Mouse (Mus musculus) CD4-positive naive resting alpha-beta T cell, adult 76 days (primary cell): ENCODE measurements around the gene Smyd5. TPM values are rescaled to one million over a fixed set of nuclear protein-coding genes. Genes with fewer than 3 reads are reported as not detected.

Source experiments
- total RNA-seq: library from RNA; stranded (reverse); gene quantifications from one replicate; pipeline ENCODE4 v1.2.4, GENCODE M21; 2023

The Smyd5 gene
- 46.2 TPM for total RNA-seq

DNA sequence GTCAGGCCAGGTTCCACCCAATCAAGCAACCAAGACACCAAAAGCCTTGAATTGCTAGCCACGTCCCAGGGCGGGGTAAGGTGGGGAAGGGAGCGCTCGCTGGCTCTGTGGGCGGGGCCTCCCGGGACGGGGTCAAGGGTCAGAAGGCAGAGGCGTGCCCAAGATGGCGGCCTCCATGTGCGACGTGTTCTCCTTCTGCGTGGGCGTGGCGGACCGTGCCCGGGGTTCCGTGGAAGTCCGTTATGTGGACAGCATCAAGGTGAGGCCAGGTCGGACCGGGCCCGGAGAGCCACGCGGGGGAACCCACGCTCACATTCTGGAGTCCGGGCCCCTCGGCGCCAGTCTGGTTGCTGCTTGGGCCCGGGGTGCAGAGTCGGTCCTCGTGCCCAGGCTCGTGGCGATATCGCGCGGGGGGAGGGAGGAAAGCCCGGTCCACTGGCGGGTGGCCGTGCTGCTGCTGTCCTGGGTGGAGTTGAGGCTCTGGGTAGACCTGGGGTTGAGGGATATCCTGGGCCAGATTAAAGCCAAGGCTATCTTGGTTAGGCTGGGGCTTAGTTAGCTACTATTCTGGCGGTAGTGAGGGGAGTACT, at the start of gene Smyd5:
Gene Smyd5 (plus strand): TSS at position 148 of the 590 bp plus-strand sequence.

DNA sequence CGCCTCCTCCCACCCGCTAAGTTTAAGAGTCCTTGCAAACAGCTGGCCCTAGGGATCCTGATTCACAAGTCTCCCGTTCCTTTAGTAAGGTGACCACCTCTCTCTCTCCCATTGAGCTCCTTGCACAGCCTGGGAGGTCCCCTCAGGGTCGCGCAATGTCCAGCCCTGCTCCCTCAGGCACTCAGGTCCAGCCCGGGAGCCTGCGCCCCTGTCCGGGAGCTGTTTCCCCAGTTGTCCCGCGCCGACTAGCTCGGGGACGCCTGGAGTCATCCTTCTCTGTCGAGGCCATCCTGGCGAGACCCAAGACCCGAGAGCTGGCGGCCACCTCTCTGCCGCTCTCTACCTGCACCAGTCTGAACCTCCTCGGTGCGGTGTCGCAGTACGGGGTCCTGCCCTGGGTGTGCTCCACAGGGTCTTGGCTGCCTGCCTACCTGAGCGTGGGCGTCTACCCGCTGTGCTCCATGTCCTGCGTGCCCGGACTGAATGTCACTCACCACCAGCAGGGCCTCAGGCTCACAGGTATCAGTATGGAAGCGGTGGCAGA, 7.9 kb upstream of the Smyd5 start, which contains the start of gene Noto:
Gene Noto (plus strand): TSS at position 51 of the 544 bp plus-strand sequence.

DNA sequence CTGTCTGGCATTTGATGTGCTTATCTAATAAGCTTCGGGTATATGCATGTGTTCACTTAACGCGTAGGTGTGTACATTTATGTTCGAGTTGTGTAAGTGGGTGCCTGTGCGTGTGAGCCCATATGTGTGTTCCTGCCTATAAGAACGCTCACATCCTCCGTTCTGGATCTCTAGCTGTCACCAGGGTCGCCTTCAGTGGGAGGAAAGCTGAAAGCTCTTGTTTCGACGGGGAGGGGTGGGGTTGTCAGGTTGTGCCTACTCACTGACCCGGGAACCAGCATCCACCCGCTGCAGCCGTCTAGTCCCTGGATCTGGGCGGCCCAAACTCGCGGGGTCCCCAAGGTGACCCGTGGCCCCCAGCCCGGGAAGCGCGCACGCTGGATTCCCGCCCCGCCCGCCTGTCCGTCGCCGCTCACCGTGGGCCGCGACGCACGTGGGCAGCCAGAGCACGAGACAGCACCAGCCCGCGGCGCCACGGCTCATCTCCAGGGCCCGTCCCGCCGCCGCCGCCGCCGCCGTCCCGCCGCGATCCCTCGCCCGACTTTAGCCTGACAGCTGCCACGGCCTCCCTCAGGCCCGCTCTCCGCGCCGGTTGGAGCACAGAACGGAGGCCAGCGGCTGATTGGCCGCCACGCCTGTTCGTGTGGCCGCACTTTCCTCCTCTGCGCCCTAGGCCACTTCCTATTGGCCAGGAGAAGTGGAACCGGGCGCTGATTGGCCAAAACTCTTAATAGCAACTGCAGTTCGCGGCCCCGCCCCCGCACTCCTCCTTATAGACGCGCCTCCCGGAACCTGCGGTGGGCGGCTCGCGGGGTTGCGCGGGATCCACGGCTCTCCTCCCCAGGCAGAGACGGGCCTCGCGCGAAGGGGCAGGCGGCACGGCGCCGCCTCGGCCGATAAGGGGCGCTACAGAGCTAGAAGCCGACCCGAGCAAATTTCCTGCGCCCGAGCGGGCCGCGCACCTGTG, 19.2 kb downstream of the Smyd5 start, which contains the start of gene Cct7:
Gene Cct7 (plus strand): TSS at position 818 of the 967 bp plus-strand sequence.

DNA sequence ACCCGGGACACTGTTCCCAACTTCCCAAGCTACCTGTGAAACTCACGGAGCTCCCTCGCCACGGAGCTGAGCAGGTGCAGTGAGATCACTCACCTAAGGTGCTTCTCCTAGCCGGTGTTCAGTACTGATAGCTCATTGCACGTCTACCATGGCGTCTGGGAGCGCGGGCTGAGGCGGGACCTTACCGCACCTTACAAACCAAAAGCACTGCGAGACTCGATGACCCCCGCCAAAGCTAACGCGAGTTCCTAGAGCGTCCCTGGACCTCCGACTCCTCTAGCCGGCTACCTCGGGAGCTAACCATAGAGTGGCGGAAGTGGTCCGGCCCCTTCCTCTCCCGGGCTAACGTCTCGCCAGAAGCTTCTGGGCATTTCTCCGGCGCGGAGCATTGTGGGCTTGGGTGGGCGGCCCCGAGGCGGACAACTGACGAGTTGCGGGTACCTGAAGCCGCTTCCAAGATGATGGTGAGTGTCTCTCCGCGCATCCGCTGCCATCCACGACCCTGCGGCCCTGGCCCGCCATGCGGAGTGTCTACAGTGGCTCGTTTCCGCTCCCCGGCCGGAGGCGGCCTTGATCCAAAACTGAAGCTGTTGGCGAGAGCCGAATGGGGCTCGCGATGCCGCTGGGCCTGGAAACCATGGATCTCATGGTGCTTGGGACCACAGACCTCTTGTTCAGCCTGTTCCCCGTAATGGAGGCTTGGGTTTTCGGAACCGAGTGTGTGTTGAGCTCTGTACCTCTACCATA, 20.0 kb downstream of the Smyd5 start, which contains the start of gene Pradc1:
Gene Pradc1 (minus strand): TSS at position 307 of the 747 bp plus-strand sequence.

Other genes with a start within 250 kb of the Smyd5 start
- not detected for gene Emx1, start 244.6 kb upstream of the Smyd5 start, total RNA-seq
- 5.7 TPM for gene Sfxn5, start 98.6 kb upstream of the Smyd5 start, total RNA-seq
- 1.6 TPM for gene Rab11fip5, start 57.4 kb upstream of the Smyd5 start, total RNA-seq
- gene Noto, start 8.1 kb upstream of the Smyd5 start, total RNA-seq = not detected
- 191 TPM for gene Cct7, start 19.5 kb downstream of the Smyd5 start, total RNA-seq
- 21.3 TPM for gene Pradc1, start 20.0 kb downstream of the Smyd5 start, total RNA-seq
- gene Fbxo41, start 71.0 kb downstream of the Smyd5 start, total RNA-seq = not detected
- 0.26 TPM for gene Egr4, start 81.6 kb downstream of the Smyd5 start, total RNA-seq
- gene Alms1, start 155.5 kb downstream of the Smyd5 start, total RNA-seq = 4.2 TPM